Mouse (Mus musculus): ENCODE measurements around the gene Gtf2ird2. TPM values are rescaled to one million over a fixed set of nuclear protein-coding genes. Genes with fewer than 3 reads are reported as not detected.

Gene Gtf2ird2
- total and polyA plus RNA-seq, 3 experiments: 3.6 to 4.6 TPM; not detected in 1

- peaks cover 0 to 12% of the 10 kb centered on the region in 2 experiments; a peak in 1 of 4 replicates for H3K36me3 ChIP-seq (ENCODE audit: control insufficient read depth in 1 of 2, insufficient read depth in 2 of 2, low read length in 2 of 2)
- no peak overlapping the region for H3K9ac ChIP-seq (ENCODE audit: control insufficient read depth, low read depth, low read length, poor library complexity, severe bottlenecking)
- no peak for TF ChIP-seq GABPA (IDR thresholded peaks at IDR 0.05; ENCODE audit: low read depth, low read length)
- H3K4me1 ChIP-seq (ENCODE audit: control insufficient read depth in 1 of 2, insufficient read depth in 2 of 2, low read length in 2 of 2): no peaks in the 10 kb centered on the region
- H3K9me3 ChIP-seq (replicated peaks; ENCODE audit: insufficient read depth, low read length): no peaks in the 10 kb centered on the region
- H3K27me3 ChIP-seq (ENCODE audit: control insufficient read depth in 1 of 2, insufficient read depth in 2 of 2, low read length in 2 of 2): no peaks in the 10 kb centered on the region
- no peak overlapping the region for H3K4me3 ChIP-seq (ENCODE audit: control insufficient read depth in 1 of 2, insufficient read depth in 1 of 2, low read depth in 2 of 2, low read length in 2 of 2)
- no peak overlapping the region for H3K27ac ChIP-seq (ENCODE audit: control insufficient read depth, low read depth, low read length)
- H3K79me2 ChIP-seq (ENCODE audit: control insufficient read depth, insufficient read depth, low read length, poor library complexity): no peaks in the 10 kb centered on the region
- no peak for DNase-seq (ENCODE audit: low read depth, low spot score)
Measured at GRCm38 (mm10) chr5:134251083-134251482, 67.3 kb downstream of the Gtf2ird2 start.

- Histone ChIP-seq H3K4me1 (ENCODE audit: control insufficient read depth in 1 of 2, insufficient read depth in 2 of 2, low read length in 2 of 2) (no peaks in the 10 kb centered on the region), H3K4me3 (ENCODE audit: control insufficient read depth in 1 of 2, insufficient read depth in 1 of 2, low read depth in 2 of 2, low read length in 2 of 2) (no peak overlapping the region), H3K79me2 (ENCODE audit: control insufficient read depth, insufficient read depth, low read length, poor library complexity) (no peaks in the 10 kb centered on the region), H3K27me3 (ENCODE audit: control insufficient read depth in 1 of 2, insufficient read depth in 2 of 2, low read length in 2 of 2) (no peaks in the 10 kb centered on the region), H3K9ac (ENCODE audit: control insufficient read depth, low read depth, low read length, poor library complexity, severe bottlenecking) (no peak overlapping the region), H3K9me3 (replicated peaks; ENCODE audit: insufficient read depth, low read length) (no peaks in the 10 kb centered on the region), H3K27ac (ENCODE audit: control insufficient read depth, low read depth, low read length) (no peak overlapping the region), H3K36me3 (ENCODE audit: control insufficient read depth in 1 of 2, insufficient read depth in 2 of 2, low read length in 2 of 2) (peaks cover 0 to 10% of the 10 kb centered on the region in 2 experiments; a peak in 1 of 4 replicates)
- peak; percentile 49 for DNase-seq (ENCODE audit: low read depth, low spot score)
- TF ChIP-seq GABPA (IDR thresholded peaks at IDR 0.05; ENCODE audit: low read depth, low read length): no peak
- peak; percentile 50 for TF ChIP-seq SMC3 (IDR thresholded peaks at IDR 0.05; ENCODE audit: low read depth, low read length)
- TF ChIP-seq CTCF (IDR thresholded peaks at IDR 0.05 in 2 of 3, conservative IDR thresholded peaks at IDR 0.05 in 1 of 3; ENCODE audit: control insufficient read depth in 1 of 3, insufficient read depth in 1 of 3, low read depth in 2 of 3, low read length in 3 of 3, poor library complexity in 1 of 3, severe bottlenecking in 1 of 3): peak; percentile 25 to 54 (median 34); a peak in 5 of 6 replicates
Measured at GRCm38 (mm10) chr5:134253806-134254205, 70.0 kb downstream of the Gtf2ird2 start.

- Histone ChIP-seq H3K27me3 (ENCODE audit: control insufficient read depth in 1 of 2, insufficient read depth in 2 of 2, low read length in 2 of 2) (no peaks in the 10 kb centered on the region), H3K4me1 (ENCODE audit: control insufficient read depth in 1 of 2, insufficient read depth in 2 of 2, low read length in 2 of 2) (no peaks in the 10 kb centered on the region), H3K27ac (ENCODE audit: control insufficient read depth, low read depth, low read length) (no peak overlapping the region), H3K36me3 (ENCODE audit: control insufficient read depth in 1 of 2, insufficient read depth in 2 of 2, low read length in 2 of 2) (peaks cover 0 to 14% of the 10 kb centered on the region in 2 experiments; a peak in 2 of 4 replicates), H3K9ac (ENCODE audit: control insufficient read depth, low read depth, low read length, poor library complexity, severe bottlenecking) (no peak overlapping the region), H3K9me3 (replicated peaks; ENCODE audit: insufficient read depth, low read length) (no peaks in the 10 kb centered on the region), H3K4me3 (ENCODE audit: control insufficient read depth in 1 of 2, insufficient read depth in 1 of 2, low read depth in 2 of 2, low read length in 2 of 2) (no peak overlapping the region), H3K79me2 (ENCODE audit: control insufficient read depth, insufficient read depth, low read length, poor library complexity) (no peaks in the 10 kb centered on the region)
- TF ChIP-seq ZMIZ1 (IDR thresholded peaks at IDR 0.05; ENCODE audit: low read depth, low read length) (no peak), MEF2A (IDR thresholded peaks at IDR 0.05; ENCODE audit: extremely low read depth, insufficient replicate concordance, low read depth, low read length, poor library complexity, severe bottlenecking) (no peak)
- no peak for DNase-seq (ENCODE audit: low read depth, low spot score)
Measured at GRCm38 (mm10) chr5:134255294-134255693, 71.5 kb downstream of the Gtf2ird2 start.

GRCm38 (mm10) chr5:134257349-134258031 lies 73.7 kb downstream of the Gtf2ird2 start:
- no peak overlapping the region for H3K9ac ChIP-seq (ENCODE audit: control insufficient read depth, low read depth, low read length, poor library complexity, severe bottlenecking)
- H3K27me3 ChIP-seq (ENCODE audit: control insufficient read depth in 1 of 2, insufficient read depth in 2 of 2, low read length in 2 of 2): no peaks in the 10 kb centered on the region
- no peaks in the 10 kb centered on the region for H3K4me1 ChIP-seq (ENCODE audit: control insufficient read depth in 1 of 2, insufficient read depth in 2 of 2, low read length in 2 of 2)
- no peak for DNase-seq (ENCODE audit: low read depth, low spot score)
- no peak overlapping the region for H3K4me3 ChIP-seq (ENCODE audit: control insufficient read depth in 1 of 2, insufficient read depth in 1 of 2, low read depth in 2 of 2, low read length in 2 of 2)
- H3K79me2 ChIP-seq (ENCODE audit: control insufficient read depth, insufficient read depth, low read length, poor library complexity): no peaks in the 10 kb centered on the region
- no peak overlapping the region for H3K27ac ChIP-seq (ENCODE audit: control insufficient read depth, low read depth, low read length)
- H3K36me3 ChIP-seq (ENCODE audit: control insufficient read depth in 1 of 2, insufficient read depth in 2 of 2, low read length in 2 of 2): peaks cover 0 to 18% of the 10 kb centered on the region in 2 experiments; a peak in 2 of 4 replicates
- TF ChIP-seq CHD2 (IDR thresholded peaks at IDR 0.05; ENCODE audit: low read length) (no peak), MAX (IDR thresholded peaks at IDR 0.05; ENCODE audit: low read length) (no peak), MAZ (IDR thresholded peaks at IDR 0.05; ENCODE audit: low read depth, low read length) (no peak), ZC3H11A (IDR thresholded peaks at IDR 0.05; ENCODE audit: low read depth, low read length) (no peak), USF2 (IDR thresholded peaks at IDR 0.05; ENCODE audit: borderline replicate concordance in 1 of 2, insufficient read depth in 1 of 2, low read depth in 1 of 2, low read length in 2 of 2) (no peak)
- no peaks in the 10 kb centered on the region for H3K9me3 ChIP-seq (replicated peaks; ENCODE audit: insufficient read depth, low read length)

All from MEL (cell line).